In the genomic region with DNA sequence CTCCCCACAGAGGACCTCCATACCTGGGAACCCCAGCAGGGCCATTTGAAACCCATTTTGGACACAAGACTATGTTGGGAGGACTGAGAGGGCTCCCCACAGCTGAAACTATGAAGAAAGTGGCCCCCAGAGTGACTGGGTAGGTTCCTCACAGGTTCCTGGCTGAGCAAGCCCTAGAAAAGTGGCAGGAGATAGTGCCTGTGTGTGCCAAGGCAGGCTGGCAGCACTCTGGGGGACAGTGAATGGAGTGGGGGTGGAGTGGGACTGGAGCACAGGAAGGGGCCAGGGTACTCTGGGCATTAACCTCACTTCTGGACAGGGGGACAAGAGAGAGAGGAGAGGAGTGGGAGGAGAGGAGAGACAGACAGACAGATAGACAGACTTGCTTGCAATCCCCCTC, we compare ENCODE assay signal across 26 mouse cellular contexts.
"Had no signal": no experiment of that assay in that cellular context is flagged by ENCODE, and none has a peak within 500 bp of the region (broad histone marks: within the 10 kb centered on the region; RNA-seq: fewer than 3 reads in every experiment).

No protein-coding gene starts in this region.

- H3K4me2 ChIP-seq: heart, embryonic 12.5 days; hindbrain, embryonic 12.5 days; intestine, embryonic 15.5 days; kidney, embryonic 15.5 days; limb, embryonic 13.5 days; limb, embryonic 15.5 days; liver, embryonic 12.5 days had no signal

- H3K9ac ChIP-seq: heart, embryonic 12.5 days; hindbrain, embryonic 12.5 days; intestine, embryonic 15.5 days; kidney, embryonic 15.5 days; limb, embryonic 13.5 days; limb, embryonic 15.5 days; liver, embryonic 12.5 days; liver, embryonic 14.5 days had no signal

- H3K4me3 ChIP-seq: gastrocnemius, adult 2 months; heart, embryonic 10.5 days; heart, embryonic 12.5 days; hindbrain, embryonic 10.5 days; hindbrain, embryonic 12.5 days; intestine, embryonic 15.5 days; kidney, embryonic 15.5 days; limb, embryonic 13.5 days; limb, embryonic 15.5 days; liver, embryonic 12.5 days had no signal

- ATAC-seq: intestine, embryonic 15.5 days; intestine, postnatal 0 days; liver, embryonic 12.5 days had no signal

- H3K9me3 ChIP-seq: heart, embryonic 10.5 days; heart, embryonic 12.5 days; hindbrain, embryonic 10.5 days; hindbrain, embryonic 12.5 days; intestine, embryonic 15.5 days; kidney, embryonic 15.5 days; limb, embryonic 13.5 days; limb, embryonic 15.5 days; liver, embryonic 12.5 days had no signal

- H3K27ac ChIP-seq: gastrocnemius, adult 2 months; hindbrain, embryonic 12.5 days; intestine, embryonic 15.5 days; kidney, embryonic 15.5 days; kidney, postnatal 0 days; limb, embryonic 13.5 days; limb, embryonic 15.5 days; liver, embryonic 12.5 days; liver, embryonic 14.5 days had no signal

- DNase-seq: gastrocnemius, adult 2 months; gastrocnemius, postnatal 10 days; gastrocnemius, postnatal 25 days; heart, adult 18-20 months; heart, postnatal 10 days; heart, postnatal 4 days; kidney, adult 2 months; kidney, adult 9 months; kidney, postnatal 14 days; kidney, postnatal 36 days; layer of hippocampus, adult 9-11 months; layer of hippocampus, postnatal 36 days; left cerebral cortex, postnatal 4 days; lung, adult 18-20 months had no signal

- H3K4me1 ChIP-seq: limb, embryonic 13.5 days; limb, embryonic 15.5 days; liver, embryonic 12.5 days had no signal

- H3K27me3 ChIP-seq: heart, embryonic 12.5 days; hindbrain, embryonic 12.5 days; intestine, embryonic 15.5 days; kidney, embryonic 15.5 days; limb, embryonic 13.5 days; limb, embryonic 15.5 days had no signal
